Mouse (Mus musculus) embryonic facial prominence, embryonic 13.5 days (tissue): ENCODE results near the gene Rad21l. TPM values are rescaled to one million over a fixed set of nuclear protein-coding genes. Genes with fewer than 3 reads are reported as not detected.

Experiments
- ATAC-seq: fragments of 200-750 bp; cut with Nextera tagmentation; 2 replicates; pipeline ENCODE4 v1.8.0; 2017; ENCODE audit warnings: low read depth; ENCODE audit not compliant: insufficient number of reproducible peaks, insufficient read depth, low FRiP score, low TSS enrichment
- H3K27ac ChIP-seq: fragments of 300-500 bp; sonication (generic); 2 replicates; pipeline ENCODE4 v1.5.1; 2015; ENCODE audit warnings: moderate library complexity, mild to moderate bottlenecking, inconsistent platforms
- H3K27me3 ChIP-seq: fragments of 300-500 bp; sonication (generic); 2 replicates; pipeline ENCODE4 v1.6.1; 2015; ENCODE audit warnings: mild to moderate bottlenecking, inconsistent platforms
- H3K36me3 ChIP-seq: fragments of 300-500 bp; sonication (generic); 2 replicates; pipeline ENCODE4 v1.6.1; 2015; ENCODE audit warnings: mild to moderate bottlenecking, inconsistent platforms
- H3K4me1 ChIP-seq: fragments of 300-500 bp; sonication (generic); 2 replicates; pipeline ENCODE4 v1.6.1; 2015; ENCODE audit warnings: inconsistent platforms
- H3K4me2 ChIP-seq: fragments of 300-500 bp; sonication (generic); 2 replicates; pipeline ENCODE4 v1.6.1; 2015; ENCODE audit warnings: moderate library complexity, mild to moderate bottlenecking, inconsistent platforms
- H3K4me3 ChIP-seq: fragments of 300-500 bp; sonication (generic); 2 replicates; pipeline ENCODE4 v1.5.1; 2015; ENCODE audit warnings: mild to moderate bottlenecking, inconsistent platforms
- H3K9ac ChIP-seq: fragments of 300-500 bp; sonication (generic); 2 replicates; pipeline ENCODE4 v1.6.1; 2015; ENCODE audit warnings: mild to moderate bottlenecking, inconsistent platforms
- H3K9me3 ChIP-seq: fragments of 300-500 bp; sonication (generic); 2 replicates; pipeline ENCODE4 v1.6.1; 2016; ENCODE audit warnings: inconsistent platforms
- WGBS: fragments of 180-500 bp; shearing (Covaris S2); methylation state at CpG from one replicate; pipeline ENCODE4 v1.1.7; 2015; ENCODE audit warnings: mixed read lengths; 5-methylcytosine and 5-hydroxymethylcytosine counted together
- polyA plus RNA-seq: library from polyadenylated mRNA; unstranded; fragments of >200 nt; fragmentation: Nextera tagmentation; extraction: Ambion mirVana; gene quantifications from 2 replicates; pipeline ENCODE4 v1.2.1, GENCODE M21; 2015

The Rad21l gene
- polyA plus RNA-seq, 1 experiment from 2014 or later = not detected

GRCm38 (mm10) chr2:151670026-151670967 is 2.0 kb upstream of the Rad21l start:
- no peak overlapping the region for H3K4me2 ChIP-seq
- no peak overlapping the region for H3K4me3 ChIP-seq
- 37% methylated on average over 48 of the region's 48 CpGs for WGBS
- peaks cover 19% of the 10 kb centered on the region for H3K27me3 ChIP-seq
- H3K36me3 ChIP-seq = no peaks in the 10 kb centered on the region
- H3K9ac ChIP-seq = no peak overlapping the region
- H3K27ac ChIP-seq = no peak overlapping the region
- peak; percentile 56; the same call in 1 of the 2 replicates for ATAC-seq
- H3K9me3 ChIP-seq = no peaks in the 10 kb centered on the region
- H3K4me1 ChIP-seq = no peaks in the 10 kb centered on the region

GRCm38 (mm10) chr2:151652053-151652452 is 16.3 kb downstream of the Rad21l start:
- Histone ChIP-seq H3K4me3 (no peak overlapping the region), H3K4me2 (no peak overlapping the region), H3K27ac (no peak overlapping the region), H3K4me1 (no peaks in the 10 kb centered on the region), H3K27me3 (no peaks in the 10 kb centered on the region), H3K9ac (no peak overlapping the region), H3K9me3 (no peaks in the 10 kb centered on the region), H3K36me3 (no peaks in the 10 kb centered on the region)
- 62% methylated on average over 1 of the region's 1 CpGs for WGBS
- no peak for ATAC-seq

- Histone ChIP-seq H3K4me2 (no peak overlapping the region), H3K36me3 (no peaks in the 10 kb centered on the region), H3K9ac (no peak overlapping the region), H3K4me1 (peaks cover 14% of the 10 kb centered on the region), H3K27me3 (peaks cover 33% of the 10 kb centered on the region), H3K4me3 (no peak overlapping the region), H3K27ac (no peak overlapping the region), H3K9me3 (no peaks in the 10 kb centered on the region)
- 51% methylated on average over 2 of the region's 2 CpGs for WGBS
- no peak for ATAC-seq
These were observed 32.3 kb downstream of the Rad21l start for GRCm38 (mm10) chr2:151636015-151636402.

GRCm38 (mm10) chr2:151635362-151636014 is 32.8 kb downstream of the Rad21l start:
- H3K27me3 ChIP-seq = peaks cover 38% of the 10 kb centered on the region
- H3K9me3 ChIP-seq = no peaks in the 10 kb centered on the region
- H3K4me2 ChIP-seq = no peak overlapping the region
- no peak overlapping the region for H3K4me3 ChIP-seq
- no peak overlapping the region for H3K27ac ChIP-seq
- no peaks in the 10 kb centered on the region for H3K36me3 ChIP-seq
- H3K4me1 ChIP-seq = peaks cover 14% of the 10 kb centered on the region
- WGBS = 56% methylated on average over 9 of the region's 9 CpGs
- H3K9ac ChIP-seq = no peak overlapping the region
- ATAC-seq = no peak

- Histone ChIP-seq H3K27me3 (peaks cover 44% of the 10 kb centered on the region), H3K4me2 (no peak overlapping the region), H3K4me3 (no peak overlapping the region), H3K9ac (no peak overlapping the region), H3K9me3 (no peaks in the 10 kb centered on the region), H3K27ac (no peak overlapping the region), H3K4me1 (peaks cover 14% of the 10 kb centered on the region), H3K36me3 (no peaks in the 10 kb centered on the region)
- no peak for ATAC-seq
- WGBS = 26% methylated on average over 2 of the region's 2 CpGs
These were observed 33.4 kb downstream of the Rad21l start for GRCm38 (mm10) chr2:151634903-151635302.

GRCm38 (mm10) chr2:151632982-151633381 is 35.4 kb downstream of the Rad21l start:
- no peak overlapping the region for H3K9ac ChIP-seq
- no peak overlapping the region for H3K4me2 ChIP-seq
- H3K4me1 ChIP-seq = peaks cover 14% of the 10 kb centered on the region
- H3K36me3 ChIP-seq = no peaks in the 10 kb centered on the region
- WGBS = 38% methylated on average over 5 of the region's 5 CpGs
- H3K27ac ChIP-seq = no peak overlapping the region
- ATAC-seq = no peak
- H3K27me3 ChIP-seq = peaks cover 54% of the 10 kb centered on the region
- H3K9me3 ChIP-seq = no peaks in the 10 kb centered on the region
- H3K4me3 ChIP-seq = no peak overlapping the region

- Histone ChIP-seq H3K4me2 (peak within 1 kb of the TSS; percentile 100), H3K4me1 (peaks cover 14% of the 10 kb centered on the region), H3K27me3 (peaks cover 54% of the 10 kb centered on the region), H3K9me3 (no peaks in the 10 kb centered on the region), H3K9ac (peak within 1 kb of the TSS; percentile 75), H3K27ac (no peak within 1 kb of the TSS), H3K36me3 (no peaks in the 10 kb centered on the region), H3K4me3 (peak within 1 kb of the TSS; percentile 66)
- 0% methylated on average over 47 of the region's 47 CpGs for WGBS
- peak; percentile 29; the same call in 1 of the 2 replicates for ATAC-seq
These were observed 36.0 kb downstream of the Rad21l start, which contains the start of gene Snph for GRCm38 (mm10) chr2:151632159-151632814. Snph (minus strand) TSS chr2:151632593.

- ATAC-seq = no peak
- 2% methylated on average over 22 of the region's 22 CpGs for WGBS
- peaks cover 14% of the 10 kb centered on the region for H3K4me1 ChIP-seq
- H3K4me3 ChIP-seq = peak overlapping the region; percentile 66
- H3K27me3 ChIP-seq = peaks cover 54% of the 10 kb centered on the region
- H3K27ac ChIP-seq = no peak overlapping the region
- peak overlapping the region; percentile 75 for H3K9ac ChIP-seq
- no peaks in the 10 kb centered on the region for H3K36me3 ChIP-seq
- no peaks in the 10 kb centered on the region for H3K9me3 ChIP-seq
- H3K4me2 ChIP-seq = peak overlapping the region; percentile 100
These were observed 36.8 kb downstream of the Rad21l start for GRCm38 (mm10) chr2:151631406-151632158.

GRCm38 (mm10) chr2:151629310-151629709 is 39.0 kb downstream of the Rad21l start:
- no peak for ATAC-seq
- Histone ChIP-seq H3K36me3 (no peaks in the 10 kb centered on the region), H3K9ac (no peak overlapping the region), H3K27me3 (peaks cover 54% of the 10 kb centered on the region), H3K4me1 (peaks cover 14% of the 10 kb centered on the region), H3K4me2 (no peak overlapping the region), H3K27ac (no peak overlapping the region), H3K4me3 (no peak overlapping the region), H3K9me3 (no peaks in the 10 kb centered on the region)
- 54% methylated on average over 7 of the region's 7 CpGs for WGBS

- WGBS = 83% methylated on average over 3 of the region's 3 CpGs
- ATAC-seq = no peak
- H3K27ac ChIP-seq = no peak overlapping the region
- H3K9me3 ChIP-seq = no peaks in the 10 kb centered on the region
- peaks cover 41% of the 10 kb centered on the region for H3K27me3 ChIP-seq
- H3K9ac ChIP-seq = no peak overlapping the region
- no peaks in the 10 kb centered on the region for H3K36me3 ChIP-seq
- no peak overlapping the region for H3K4me2 ChIP-seq
- H3K4me1 ChIP-seq = peaks cover 14% of the 10 kb centered on the region
- no peak overlapping the region for H3K4me3 ChIP-seq
These were observed 40.3 kb downstream of the Rad21l start for GRCm38 (mm10) chr2:151628011-151628410.

GRCm38 (mm10) chr2:151626296-151626695 is 42.0 kb downstream of the Rad21l start:
- no peak for ATAC-seq
- H3K4me2 ChIP-seq = no peak overlapping the region
- H3K4me1 ChIP-seq = no peaks in the 10 kb centered on the region; the same call in 1 of the 2 replicates
- WGBS = 87% methylated on average over 7 of the region's 7 CpGs
- no peak overlapping the region for H3K9ac ChIP-seq
- peaks cover 24% of the 10 kb centered on the region for H3K27me3 ChIP-seq
- no peak overlapping the region for H3K4me3 ChIP-seq
- no peaks in the 10 kb centered on the region for H3K36me3 ChIP-seq
- no peak overlapping the region for H3K27ac ChIP-seq
- no peaks in the 10 kb centered on the region for H3K9me3 ChIP-seq
